Mouse (Mus musculus) hindbrain, postnatal 0 days (tissue): ENCODE data around the gene Gatad2b. TPM values are rescaled to one million over a fixed set of nuclear protein-coding genes. Genes with fewer than 3 reads are reported as not detected.
A peak's percentile ranks its signal among the peaks of the same experiment; 100 is the strongest.
"Not testable (repeated sequence)": the region's sequence is repeated elsewhere in the genome, so short reads cannot be mapped to it uniquely, and the experiment has no call there.

ENCODE experiments used
- ATAC-seq: fragments of 200-750 bp; cut with Nextera tagmentation; 2 replicates; pipeline ENCODE4 v1.8.0; 2017; ENCODE audit warnings: mild to moderate bottlenecking, moderate TSS enrichment, moderate library complexity
- DNase-seq: peaks from one replicate; pipeline ENCODE4 v3.0.0-alpha.2; 2015; ENCODE audit warnings: low spot score
- H3K27ac ChIP-seq: fragments of 300-500 bp; sonication (generic); 2 replicates; pipeline ENCODE4 v1.5.1; 2014; ENCODE audit warnings: mild to moderate bottlenecking
- H3K27me3 ChIP-seq: fragments of 300-500 bp; sonication (generic); 2 replicates; pipeline ENCODE4 v1.6.1; 2014; ENCODE audit warnings: low read length, mixed read lengths; ENCODE audit not compliant: insufficient read depth
- H3K36me3 ChIP-seq: fragments of 300-500 bp; sonication (generic); 2 replicates; pipeline ENCODE4 v1.6.1; 2014; ENCODE audit warnings: low read length, mixed read lengths; ENCODE audit not compliant: insufficient read depth
- H3K4me1 ChIP-seq: fragments of 300-500 bp; sonication (generic); 2 replicates; pipeline ENCODE4 v1.6.1; 2014; ENCODE audit warnings: antibody characterized with exemption, low read length, mixed read lengths; ENCODE audit not compliant: insufficient read depth
- H3K4me2 ChIP-seq: fragments of 300-500 bp; sonication (generic); 2 replicates; pipeline ENCODE4 v1.6.1; 2014; ENCODE audit warnings: low read depth, mild to moderate bottlenecking, low read length, moderate library complexity, mixed read lengths
- H3K4me3 ChIP-seq: fragments of 300-500 bp; sonication (generic); 2 replicates; pipeline ENCODE4 v1.5.1; 2014; ENCODE audit warnings: low read length
- H3K9ac ChIP-seq: fragments of 300-500 bp; sonication (generic); replicated peaks from 2 replicates; pipeline ENCODE4 v1.6.1; 2014; ENCODE audit warnings: mild to moderate bottlenecking, low read length, moderate library complexity, mixed read lengths
- H3K9me3 ChIP-seq: fragments of 300-500 bp; sonication (generic); 2 replicates; pipeline ENCODE4 v1.6.1; 2016; ENCODE audit warnings: low read length, mixed read lengths
- CTCF ChIP-seq: IDR thresholded peaks from 2 replicates; pipeline ENCODE4 v1.5.1; 2016; ENCODE audit warnings: antibody characterized with exemption, control low read depth, low read depth
- WGBS: fragments of 180-500 bp; shearing (Covaris S2); extraction: QIAGEN DNeasy Blood & Tissue Kit; methylation state at CpG from one replicate; pipeline ENCODE4 v1.1.7; 2014; 5-methylcytosine and 5-hydroxymethylcytosine counted together
- polyA plus RNA-seq: library from polyadenylated mRNA; unstranded; fragments of >200 nt; fragmentation: Nextera tagmentation; extraction: Ambion mirVana; gene quantifications from 2 replicates; pipeline ENCODE4 v1.2.1, GENCODE M21; 2015
- total RNA-seq: library from RNA; depleted of rRNA; stranded (reverse); fragments of >200 nt; gene quantifications from 2 replicates; pipeline ENCODE4 v1.2.3, GENCODE M21; 2014; rRNA removed

Gene Gatad2b
- 31.5 and 32.1 TPM in 2 replicates for total RNA-seq
- 13.7 and 14.2 TPM in 2 replicates for polyA plus RNA-seq

DNA sequence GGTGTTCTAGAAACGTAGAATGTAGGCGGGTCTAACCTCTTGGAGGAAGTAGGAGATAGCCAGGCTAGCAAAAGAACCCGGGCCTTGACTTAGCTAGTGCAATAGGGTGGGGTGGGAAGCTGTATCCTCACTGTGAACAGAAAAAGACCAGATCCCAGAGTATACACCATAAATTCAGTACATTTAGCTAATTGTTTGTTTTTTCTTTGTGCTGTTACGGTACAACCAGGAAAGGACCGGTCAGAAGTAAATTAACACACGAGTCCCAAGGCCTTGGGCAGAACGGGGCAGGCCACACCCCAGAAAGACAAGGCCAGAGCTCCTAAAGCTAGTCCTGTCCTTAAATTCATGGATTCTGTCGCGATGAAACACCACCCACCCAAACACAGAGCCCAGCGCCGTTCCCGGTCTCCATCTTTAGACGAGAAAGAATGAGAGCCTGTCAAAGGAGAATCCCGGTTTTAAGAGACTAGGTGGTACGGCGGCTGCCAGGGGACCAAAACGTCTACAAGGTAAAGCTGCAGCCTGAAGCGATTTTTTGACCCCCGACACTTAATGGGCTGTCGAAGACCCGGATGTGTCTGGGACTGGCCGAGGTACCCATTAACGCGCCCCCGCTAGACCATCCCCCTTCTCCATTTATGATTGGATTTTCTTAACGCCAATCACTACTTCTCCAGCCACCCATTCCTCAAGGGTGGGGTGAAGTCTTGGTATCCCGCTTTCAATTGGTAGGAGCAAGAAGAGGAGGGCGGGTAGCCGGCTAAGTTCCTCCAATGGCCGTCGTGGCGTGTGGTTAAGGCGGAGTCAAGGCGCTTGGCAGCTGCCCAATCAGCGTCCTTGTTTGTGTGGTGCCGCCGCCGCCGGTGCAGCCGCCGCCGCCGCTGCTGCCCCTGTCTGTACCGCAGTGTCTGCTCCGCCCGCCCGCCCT, at the start of gene Gatad2b:
Gatad2b (plus strand) TSS at position 834 of the 931 bp plus-strand sequence.
- H3K9ac ChIP-seq: peak within 1 kb of the TSS; percentile 95
- H3K4me3 ChIP-seq: peak within 1 kb of the TSS; percentile 80
- DNase-seq: peak; percentile 100
- under 1% methylated on average over 46 of the region's 47 CpGs for WGBS
- peak within 1 kb of the TSS; percentile 92 for H3K4me2 ChIP-seq
- H3K27me3 ChIP-seq: no peaks in the 10 kb centered on the region
- no peak for TF ChIP-seq CTCF
- no peaks in the 10 kb centered on the region for H3K36me3 ChIP-seq
- peaks cover 12% of the 10 kb centered on the region; the same call in 1 of the 2 replicates for H3K4me1 ChIP-seq
- H3K27ac ChIP-seq: peak within 1 kb of the TSS; percentile 96
- H3K9me3 ChIP-seq: no peaks in the 10 kb centered on the region
- peak; percentile 99 for ATAC-seq

DNA sequence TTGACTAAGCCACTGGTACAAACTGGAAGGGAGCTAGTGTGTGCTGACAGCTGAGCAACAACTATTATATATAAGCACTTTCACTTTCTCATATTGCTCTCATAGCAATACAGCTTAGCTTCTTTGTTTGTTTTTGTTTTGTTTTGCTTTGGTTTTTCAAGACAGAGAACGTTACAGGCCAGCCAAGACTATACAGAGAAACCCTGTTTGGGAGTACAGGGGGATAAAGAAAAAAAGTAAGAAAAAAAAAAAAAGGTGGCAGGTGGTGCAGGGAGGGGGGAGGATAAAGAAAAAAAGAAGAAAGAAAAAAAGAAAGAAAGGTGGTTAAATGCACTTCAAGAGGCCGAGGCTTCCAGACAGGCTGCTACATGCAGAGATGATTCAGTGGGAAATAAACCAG, 47.6 kb upstream of the Gatad2b start:
- WGBS: 61% methylated on average over 2 of the region's 2 CpGs
- no peak for TF ChIP-seq CTCF

GRCm38 (mm10) chr3:90247630-90247959, 45.4 kb upstream of the Gatad2b start:
- TF ChIP-seq CTCF: peak; percentile 6; the same call in 1 of the 2 replicates
- peak overlapping the region; percentile 87 for H3K27ac ChIP-seq
- peak overlapping the region; percentile 91 for H3K4me2 ChIP-seq
- ATAC-seq: no peak; the same call in 1 of the 2 replicates
- H3K4me3 ChIP-seq: peak overlapping the region; percentile 66
- no peak for DNase-seq
- no peaks in the 10 kb centered on the region for H3K27me3 ChIP-seq
- WGBS: 0% methylated on average over 3 of the region's 3 CpGs
- H3K9ac ChIP-seq: peak overlapping the region; percentile 74
- H3K9me3 ChIP-seq: no peaks in the 10 kb centered on the region
- no peaks in the 10 kb centered on the region for H3K36me3 ChIP-seq
- peaks cover 11% of the 10 kb centered on the region for H3K4me1 ChIP-seq

More for the DNA sequence above, 47.6 kb upstream of the Gatad2b start:
- H3K27ac ChIP-seq: no peak overlapping the region
- H3K36me3 ChIP-seq: no peaks in the 10 kb centered on the region
- ATAC-seq (no peak), DNase-seq (no peak)
- H3K9me3 ChIP-seq: no peaks in the 10 kb centered on the region
- H3K4me2 ChIP-seq: no peak overlapping the region
- H3K4me1 ChIP-seq: peaks cover 11% of the 10 kb centered on the region
- no peak overlapping the region for H3K9ac ChIP-seq
- H3K4me3 ChIP-seq: no peak overlapping the region
- H3K27me3 ChIP-seq: no peaks in the 10 kb centered on the region

- TF ChIP-seq CTCF: no peak
- H3K9me3 ChIP-seq: no peaks in the 10 kb centered on the region
- no peaks in the 10 kb centered on the region for H3K36me3 ChIP-seq
- peaks cover 6% of the 10 kb centered on the region for H3K4me1 ChIP-seq
- DNase-seq (peak; percentile 98), ATAC-seq (peak; percentile 97)
- H3K4me2 ChIP-seq: peak within 1 kb of the TSS; percentile 91
- peak within 1 kb of the TSS; percentile 74 for H3K9ac ChIP-seq
- WGBS: 1% methylated on average over 35 of the region's 44 CpGs
- peak within 1 kb of the TSS; percentile 66 for H3K4me3 ChIP-seq
- no peaks in the 10 kb centered on the region for H3K27me3 ChIP-seq
- peak within 1 kb of the TSS; percentile 87 for H3K27ac ChIP-seq
These were observed 44.8 kb upstream of the Gatad2b start, which contains the start of gene Slc39a1 for GRCm38 (mm10) chr3:90247960-90248745. Gene Slc39a1 (plus strand): TSS chr3:90248172.

DNA sequence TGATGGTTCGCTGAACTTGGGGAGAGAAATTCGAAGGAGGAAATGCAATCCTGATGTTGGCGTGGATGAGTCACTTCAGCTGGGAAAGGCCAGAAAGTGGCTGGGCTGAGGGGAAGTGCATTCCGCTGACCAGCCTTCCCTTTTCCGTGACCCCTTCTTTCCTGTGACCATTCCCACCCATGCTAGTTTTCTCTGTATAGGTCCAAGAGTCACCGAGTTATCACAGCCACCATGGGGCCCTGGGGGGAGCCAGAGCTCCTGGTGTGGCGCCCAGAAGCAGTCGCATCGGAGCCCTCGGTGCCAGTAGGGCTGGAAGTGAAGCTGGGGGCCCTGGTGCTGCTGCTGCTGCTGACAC, 44.3 kb upstream of the Gatad2b start:
- Histone ChIP-seq H3K36me3 (no peaks in the 10 kb centered on the region), H3K4me1 (peaks cover 5% of the 10 kb centered on the region), H3K4me3 (peak overlapping the region; percentile 66), H3K27ac (peak overlapping the region; percentile 87), H3K4me2 (peak overlapping the region; percentile 91), H3K9me3 (no peaks in the 10 kb centered on the region), H3K9ac (peak overlapping the region; percentile 74), H3K27me3 (no peaks in the 10 kb centered on the region)
- no peak for ATAC-seq
- no peak for TF ChIP-seq CTCF
- 6% methylated on average over 10 of the region's 10 CpGs for WGBS
- DNase-seq: peak; percentile 4

DNA sequence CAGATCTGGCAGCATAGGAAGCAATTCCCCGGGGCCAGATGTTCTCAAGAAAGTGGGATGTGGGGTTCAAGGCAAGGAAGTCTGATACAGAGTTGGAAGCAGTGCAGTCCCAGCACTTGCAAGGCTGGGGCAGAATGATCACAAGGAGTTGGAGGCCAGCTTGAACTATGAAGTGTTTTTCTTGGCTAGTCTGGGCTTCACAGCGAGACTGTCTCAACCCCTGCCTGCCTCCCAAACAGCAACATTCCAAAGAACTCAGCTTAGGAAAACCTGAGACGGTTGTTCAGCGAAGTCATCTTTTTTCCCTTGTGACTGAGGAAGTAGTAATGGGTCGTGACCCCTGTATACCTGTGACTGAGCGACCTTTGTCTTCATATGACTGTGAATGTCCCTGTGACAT, 42.2 kb upstream of the Gatad2b start:
- WGBS: 89% methylated on average over 6 of the region's 6 CpGs
- H3K27me3 ChIP-seq: no peaks in the 10 kb centered on the region
- H3K4me3 ChIP-seq: no peak overlapping the region
- peaks cover 10% of the 10 kb centered on the region for H3K4me1 ChIP-seq
- DNase-seq: no peak
- H3K9me3 ChIP-seq: no peaks in the 10 kb centered on the region
- no peak for TF ChIP-seq CTCF
- no peak overlapping the region for H3K4me2 ChIP-seq
- no peak overlapping the region for H3K27ac ChIP-seq
- H3K9ac ChIP-seq: no peak overlapping the region
- no peaks in the 10 kb centered on the region for H3K36me3 ChIP-seq
- ATAC-seq: no peak

GRCm38 (mm10) chr3:90251731-90252226, 41.2 kb upstream of the Gatad2b start:
- not testable (repeated sequence) for H3K9ac ChIP-seq, H3K27ac ChIP-seq, ATAC-seq, DNase-seq, H3K4me2 ChIP-seq, H3K36me3 ChIP-seq, H3K27me3 ChIP-seq, H3K9me3 ChIP-seq, H3K4me1 ChIP-seq, H3K4me3 ChIP-seq
- 93% methylated on average over 10 of the region's 12 CpGs for WGBS

DNA sequence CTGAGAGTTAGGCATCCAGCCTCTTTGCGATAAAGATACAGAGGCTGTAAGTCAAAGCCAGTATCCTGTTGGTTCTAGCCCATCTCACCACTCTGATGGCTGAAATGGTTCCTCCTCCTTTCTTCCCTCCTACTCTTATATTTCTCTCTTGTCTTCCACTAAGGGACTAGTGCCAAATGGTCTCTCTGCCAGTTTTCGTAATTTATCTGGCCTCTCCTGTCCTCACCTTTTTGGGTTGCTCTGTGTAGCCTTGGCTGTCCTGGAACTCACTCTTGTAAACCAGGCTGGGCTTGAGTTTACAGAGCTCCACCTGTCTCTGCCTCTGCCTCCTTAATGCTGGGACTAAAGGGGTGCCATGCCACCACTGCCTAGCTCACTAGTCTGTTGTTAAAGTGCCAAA, 40.3 kb upstream of the Gatad2b start:
- ATAC-seq: not testable (repeated sequence)
- 84% methylated on average over 2 of the region's 2 CpGs for WGBS

GRCm38 (mm10) chr3:90253174-90253573, 39.8 kb upstream of the Gatad2b start:
- 91% methylated on average over 1 of the region's 1 CpGs for whole genome bisulfite sequencing
- H3K4me2 ChIP-seq, ATAC-seq, DNase-seq, H3K9me3 ChIP-seq, H3K9ac ChIP-seq, H3K27me3 ChIP-seq, H3K4me3 ChIP-seq, H3K36me3 ChIP-seq, H3K4me1 ChIP-seq: not testable (repeated sequence)
- peak overlapping the region; percentile 89; the same call in 1 of the 2 replicates for H3K27ac ChIP-seq

More for the DNA sequence above, 40.3 kb upstream of the Gatad2b start:
- not testable (repeated sequence) for DNase-seq, H3K36me3 ChIP-seq, H3K9ac ChIP-seq, H3K4me3 ChIP-seq, H3K27ac ChIP-seq, H3K9me3 ChIP-seq, H3K27me3 ChIP-seq, H3K4me2 ChIP-seq, H3K4me1 ChIP-seq
